Comparison of ENCODE assay signal across 21 mouse cellular contexts in genomic region chr6:126573021-126573420, GRCm38 (mm10). TPM values are rescaled to one million over a fixed set of nuclear protein-coding genes. Genes with fewer than 3 reads are reported as not detected.
DNase-seq lines count a peak whose midpoint lies in the region; ATAC-seq lines count a peak whose summit lies in the region.
"Had no signal": no experiment of that assay in that cellular context is flagged by ENCODE, and none has a peak within 500 bp of the region (broad histone marks: within the 10 kb centered on the region; RNA-seq: fewer than 3 reads in every experiment).

No protein-coding gene starts in this region.

- intact Hi-C loops in heart, postnatal 10 days (cut with DNase I), result no loop called here

- ATAC-seq in cerebellum, adult (ENCODE audit: insufficient number of reproducible peaks, low FRiP score, low TSS enrichment), result no peak
- ATAC-seq: forebrain, embryonic 13.5 days; forebrain, embryonic 16.5 days; intestine, postnatal 0 days; Patski had no signal

- peak; percentile 52 to 53 for DNase-seq in cerebellum, adult 18-20 months
- DNase-seq in cerebellum, adult 9-11 months, result peak; percentile 63
- DNase-seq in cerebellum, postnatal 36 days, result no peak
- peak; percentile 50 to 52 for DNase-seq in cerebellum, postnatal 10 days
- DNase-seq in heart, postnatal 10 days, result no peak
- DNase-seq: adrenal gland, postnatal 10 days; adrenal gland, postnatal 36 days; B cell, adult 2 months; gastrocnemius, postnatal 10 days; gastrocnemius, postnatal 36 days; heart, adult 2 months; kidney, adult 2 months had no signal

RNA-seq across cellular contexts. Expression of gene Kcna5, which starts 37.8 kb away (rescaled TPM):
- total RNA-seq in heart, postnatal 10 days (2021), result 10 to 100 TPM; 14.3 to 21.5 TPM
- total RNA-seq: CH12.LX; G1E; granulocyte monocyte progenitor cell, adult 5-6 weeks; hematopoietic stem cell, adult 5-6 weeks had no signal

Comparison
In these comparisons a context has a peak if more than half of its experiments do, and no peak if none do; other contexts are left out.
1. DNase-seq: peak in cerebellum, adult 18-20 months (2 of 2), cerebellum, adult 9-11 months (single experiment) and cerebellum, postnatal 10 days (2 of 2); none in cerebellum, postnatal 36 days (0 of 2) and heart, postnatal 10 days (0 of 2).